Mouse (Mus musculus) cerebellum, postnatal 14 days (tissue): ENCODE data around the gene Mkrn3.
A peak's percentile ranks its signal among the peaks of the same experiment; 100 is the strongest.

Experiments
- DNase-seq, 2 experiments: peaks; one replicate each; pipeline ENCODE4 v3.0.0; 2021; ENCODE audit warnings: mixed read lengths in 2 of 2

Mkrn3 gene

DNA sequence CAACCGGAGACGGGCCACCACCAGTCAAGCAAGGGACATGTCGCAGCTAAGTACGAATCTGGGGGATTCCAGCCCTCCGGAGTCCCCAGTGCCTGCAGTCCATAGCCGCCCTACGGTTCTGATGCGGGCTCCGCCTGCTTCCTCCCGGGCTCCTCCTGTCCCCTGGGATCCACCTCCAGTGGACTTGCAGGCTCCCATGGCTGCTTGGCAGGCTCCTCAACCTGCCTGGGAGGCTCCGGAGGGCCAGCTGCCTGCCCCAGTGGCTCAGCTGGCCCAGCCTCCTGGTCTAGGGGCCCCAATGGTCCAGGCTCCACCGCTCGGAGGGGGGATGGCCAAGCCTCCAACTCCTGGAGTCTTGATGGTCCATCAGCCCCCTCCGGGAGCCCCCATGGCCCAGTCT lies 42.6 kb downstream of the Mkrn3 start:
- no peak for DNase-seq

DNA sequence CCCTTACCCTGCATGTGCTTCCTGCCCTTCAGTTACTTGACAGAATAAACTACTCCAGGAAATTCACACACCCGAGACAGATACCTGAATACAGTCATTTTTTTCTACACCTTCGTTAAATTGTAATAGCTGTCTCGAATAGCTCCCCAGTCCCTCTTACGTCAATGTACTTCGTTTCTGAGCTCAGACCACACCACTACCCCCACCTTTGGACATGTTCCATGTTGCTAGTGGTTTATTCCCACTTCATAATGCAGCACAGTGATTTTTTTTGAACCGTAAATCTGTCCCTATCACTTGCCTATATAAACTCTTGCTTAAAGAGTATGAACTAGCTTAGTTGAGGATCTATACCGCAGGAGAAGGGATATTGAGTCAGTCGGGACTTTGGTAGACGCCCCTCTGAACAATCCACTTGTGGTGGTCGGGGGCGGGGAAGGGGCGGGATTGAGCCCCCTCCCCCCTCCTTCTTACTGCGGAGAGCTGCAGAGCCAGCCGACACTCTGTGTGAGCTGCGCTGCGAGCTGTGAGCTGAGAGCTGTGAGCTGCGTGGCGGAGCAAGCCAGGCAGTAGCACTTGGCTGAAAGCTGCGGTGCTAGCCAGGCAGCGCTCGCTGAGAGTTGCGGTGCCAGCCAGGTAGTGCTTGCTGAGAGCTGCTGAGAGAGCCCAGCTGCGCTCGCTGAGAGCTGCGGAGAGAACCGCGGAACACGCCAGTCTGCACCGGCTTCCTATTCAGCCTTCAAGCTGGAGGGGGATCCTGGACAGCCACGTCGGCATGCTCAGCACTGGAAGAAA lies 43.2 kb downstream of the Mkrn3 start, which contains the start of gene Magel2:
Gene Magel2 (plus strand): TSS at position 501 of the 795 bp plus-strand sequence.
- DNase-seq = peak; percentile 32 to 43

GRCm38 (mm10) chr7:62375658-62376057 lies 44.3 kb downstream of the Mkrn3 start:
- DNase-seq = peak; percentile 46 to 63
